Mouse (Mus musculus): ENCODE data around the gene Ajm1.

GRCm38 (mm10) chr2:25582466-25583119 lies 1.0 kb upstream of the Ajm1 start:
- TF ChIP-seq POLR2A (IDR thresholded peaks at IDR 0.05; ENCODE audit: control insufficient read depth, extremely low read depth, insufficient read depth, low read length, poor library complexity) (no peak), CTCF (IDR thresholded peaks at IDR 0.05; ENCODE audit: borderline replicate concordance, control insufficient read depth, extremely low read depth, insufficient read depth, low read length, poor library complexity) (no peak)
